Mouse (Mus musculus): ENCODE data around the gene Dkkl1. TPM values are rescaled to one million over a fixed set of nuclear protein-coding genes. Genes with fewer than 3 reads are reported as not detected.

Dkkl1 gene
- polyA plus RNA-seq, 1 experiment from 2014 or later = 15.6 TPM

DNA sequence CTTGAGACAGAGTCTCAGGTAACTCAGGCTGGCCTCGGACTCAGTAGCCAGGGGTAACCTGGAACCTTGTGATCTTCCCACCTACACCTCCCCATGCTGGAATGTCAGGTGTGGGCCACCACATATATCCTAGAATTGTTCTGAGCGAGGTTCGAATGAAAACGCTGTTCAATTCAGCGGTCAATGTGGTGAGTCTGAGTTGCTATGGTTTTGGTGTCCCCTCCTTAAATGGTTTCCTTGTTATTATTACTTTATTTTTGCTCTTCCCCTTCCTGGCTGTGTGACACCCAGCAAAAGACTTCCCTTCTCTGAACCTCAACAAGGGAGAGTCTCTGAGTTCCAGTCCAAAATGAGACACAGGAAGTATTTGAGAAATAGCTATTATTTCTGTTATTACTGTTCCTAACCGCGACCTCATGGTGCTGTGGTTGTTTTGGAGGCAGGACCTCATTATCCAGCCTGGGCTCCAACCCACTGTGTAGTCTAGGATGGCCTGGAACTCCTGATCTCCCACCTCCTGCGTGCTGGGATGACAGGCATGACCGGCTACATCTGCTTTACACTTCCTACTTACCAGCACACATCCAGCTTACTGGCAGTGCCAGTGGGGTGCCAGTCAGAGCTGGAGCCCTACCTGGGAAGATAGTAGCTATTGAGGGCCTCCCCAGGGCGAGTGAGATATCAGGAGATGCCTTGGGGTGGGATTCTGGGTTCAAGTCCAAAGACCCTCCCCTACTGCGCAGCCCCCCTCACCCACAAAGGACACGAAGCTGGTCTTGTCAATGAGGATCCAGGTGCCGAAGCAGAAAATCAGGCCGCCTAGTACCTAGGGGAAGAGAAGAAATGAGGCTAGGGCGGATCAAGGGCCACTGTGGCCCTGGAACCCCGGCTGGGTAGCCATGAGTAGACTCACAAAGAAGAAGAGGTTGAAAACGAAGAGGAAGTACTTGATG lies 26.1 kb upstream of the Dkkl1 start:
- WGBS = 77% methylated on average over 17 of the region's 17 CpGs
- no peak overlapping the region for H3K9ac ChIP-seq (replicated peaks)
- H3K27ac ChIP-seq (replicated peaks) = no peak overlapping the region
- H3K36me3 ChIP-seq = no peaks in the 10 kb centered on the region
- ATAC-seq (ENCODE audit: low FRiP score) = no peak
- H3K27me3 ChIP-seq (replicated peaks) = peaks cover 42% of the 10 kb centered on the region
- no peaks in the 10 kb centered on the region for H3K9me3 ChIP-seq (replicated peaks)
- H3K4me2 ChIP-seq = no peak overlapping the region
- peaks cover 29% of the 10 kb centered on the region for H3K4me1 ChIP-seq
- no peak overlapping the region for H3K4me3 ChIP-seq (replicated peaks)

DNA sequence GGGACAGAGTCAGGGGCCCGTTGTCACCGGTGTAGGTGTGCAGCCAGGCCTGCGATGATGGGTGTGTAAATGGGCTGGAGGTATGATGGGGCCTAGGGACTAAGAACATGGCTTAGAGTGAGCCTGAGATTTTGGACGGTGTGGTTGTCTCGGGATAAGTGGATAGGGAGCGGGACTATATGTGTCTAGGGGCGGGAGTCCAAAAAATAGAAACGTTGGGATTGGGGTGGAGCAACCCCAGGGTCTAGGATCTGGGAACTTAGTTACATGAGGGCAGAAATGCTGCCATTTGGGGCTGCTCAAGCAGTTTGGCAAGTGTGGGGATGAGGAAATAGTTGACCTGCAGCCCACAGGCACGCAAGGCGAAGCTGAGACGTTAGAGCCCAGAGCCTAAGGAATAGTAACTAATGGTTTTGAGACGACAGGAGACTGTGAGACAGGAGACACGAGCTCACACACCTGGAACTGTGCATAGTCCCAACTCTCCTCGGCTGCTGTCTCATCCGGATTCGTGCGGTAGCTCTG lies 23.8 kb upstream of the Dkkl1 start:
- 38% methylated on average over 17 of the region's 17 CpGs for WGBS
- no peaks in the 10 kb centered on the region for H3K36me3 ChIP-seq
- H3K27ac ChIP-seq (replicated peaks) = no peak overlapping the region
- no peak overlapping the region for H3K9ac ChIP-seq (replicated peaks)
- H3K4me3 ChIP-seq (replicated peaks) = peak overlapping the region; percentile 5; the same call in 1 of the 2 replicates
- ATAC-seq (ENCODE audit: low FRiP score) = 0 out of 2 replicates have a peak, but pooled peaks have one; percentile 6
- no peaks in the 10 kb centered on the region for H3K9me3 ChIP-seq (replicated peaks)
- H3K4me2 ChIP-seq = peak overlapping the region; percentile 42
- peaks cover 24% of the 10 kb centered on the region for H3K4me1 ChIP-seq
- H3K27me3 ChIP-seq (replicated peaks) = peaks cover 42% of the 10 kb centered on the region

DNA sequence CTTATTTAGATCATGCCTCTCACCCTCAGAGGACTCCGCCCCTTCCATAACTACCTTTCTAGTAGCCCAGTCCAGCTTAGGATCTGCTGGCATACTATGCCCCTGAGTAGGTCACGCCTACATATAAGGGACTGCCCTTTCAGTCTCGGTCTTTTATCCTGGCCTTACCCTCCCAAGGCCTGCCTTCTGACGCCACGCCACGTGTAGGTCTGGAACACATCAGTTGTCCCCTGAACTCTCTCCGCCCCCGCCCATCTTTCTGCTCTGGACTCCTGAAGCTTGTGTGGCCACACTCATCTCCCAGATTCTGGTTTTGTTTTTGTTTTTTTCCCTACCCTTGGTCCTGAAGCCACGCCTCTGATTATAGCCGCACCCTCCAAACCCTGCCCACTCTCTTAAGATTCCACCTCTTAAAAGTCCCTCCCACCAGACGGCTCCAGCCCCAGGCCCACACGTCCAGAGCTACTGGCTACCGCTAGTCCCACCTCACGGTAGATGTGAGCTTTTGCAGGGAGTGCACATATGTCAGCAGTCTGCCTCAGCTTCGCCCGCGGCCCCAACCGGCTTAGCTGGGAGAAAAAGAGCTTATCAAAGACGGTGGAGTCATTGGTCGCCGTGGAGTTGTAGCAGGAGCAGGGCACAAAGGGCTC lies 23.1 kb upstream of the Dkkl1 start:
- Histone ChIP-seq H3K9me3 (replicated peaks) (no peaks in the 10 kb centered on the region), H3K27ac (replicated peaks) (no peak overlapping the region), H3K36me3 (no peaks in the 10 kb centered on the region), H3K4me1 (peaks cover 21% of the 10 kb centered on the region), H3K9ac (replicated peaks) (no peak overlapping the region), H3K4me3 (replicated peaks) (peak overlapping the region; percentile 5; the same call in 1 of the 2 replicates), H3K27me3 (replicated peaks) (peaks cover 41% of the 10 kb centered on the region), H3K4me2 (peak overlapping the region; percentile 42)
- ATAC-seq (ENCODE audit: low FRiP score) = peak; percentile 43; the same call in 1 of the 2 replicates
- WGBS = 12% methylated on average over 21 of the region's 21 CpGs

DNA sequence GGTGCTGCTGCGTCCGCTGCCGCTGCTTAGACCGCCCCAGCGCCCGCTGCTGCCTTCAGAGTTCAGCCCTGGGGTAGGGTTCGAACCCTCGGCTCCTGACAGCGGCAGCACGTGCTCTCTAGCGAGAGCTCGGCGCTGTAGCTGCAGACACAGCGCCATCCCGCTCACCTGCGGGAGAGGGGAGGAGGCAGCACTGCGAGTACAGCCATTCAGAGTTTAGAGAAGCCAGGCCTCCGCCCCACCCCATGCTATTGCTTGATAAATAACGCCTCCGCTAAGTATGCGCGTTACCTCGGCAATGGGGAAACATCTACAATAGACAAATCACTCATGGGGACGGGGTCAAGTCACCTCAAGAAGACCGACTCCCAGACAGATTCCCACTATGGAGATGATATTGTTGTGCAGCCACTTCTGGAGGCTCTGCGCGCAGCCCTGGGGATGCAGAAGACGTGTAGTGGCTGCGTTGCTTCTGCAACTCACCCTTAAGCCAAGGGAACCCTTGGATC lies 22.4 kb upstream of the Dkkl1 start:
- peaks cover 38% of the 10 kb centered on the region for H3K27me3 ChIP-seq (replicated peaks)
- no peaks in the 10 kb centered on the region for H3K36me3 ChIP-seq
- no peak overlapping the region for H3K27ac ChIP-seq (replicated peaks)
- H3K4me1 ChIP-seq = peaks cover 21% of the 10 kb centered on the region
- no peak for ATAC-seq (ENCODE audit: low FRiP score)
- peak overlapping the region; percentile 42 for H3K4me2 ChIP-seq
- 8% methylated on average over 29 of the region's 29 CpGs for WGBS
- no peaks in the 10 kb centered on the region for H3K9me3 ChIP-seq (replicated peaks)
- H3K4me3 ChIP-seq (replicated peaks) = no peak overlapping the region
- H3K9ac ChIP-seq (replicated peaks) = 0 out of 2 replicates have a peak overlapping the region, but pooled peaks have one; percentile 3

DNA sequence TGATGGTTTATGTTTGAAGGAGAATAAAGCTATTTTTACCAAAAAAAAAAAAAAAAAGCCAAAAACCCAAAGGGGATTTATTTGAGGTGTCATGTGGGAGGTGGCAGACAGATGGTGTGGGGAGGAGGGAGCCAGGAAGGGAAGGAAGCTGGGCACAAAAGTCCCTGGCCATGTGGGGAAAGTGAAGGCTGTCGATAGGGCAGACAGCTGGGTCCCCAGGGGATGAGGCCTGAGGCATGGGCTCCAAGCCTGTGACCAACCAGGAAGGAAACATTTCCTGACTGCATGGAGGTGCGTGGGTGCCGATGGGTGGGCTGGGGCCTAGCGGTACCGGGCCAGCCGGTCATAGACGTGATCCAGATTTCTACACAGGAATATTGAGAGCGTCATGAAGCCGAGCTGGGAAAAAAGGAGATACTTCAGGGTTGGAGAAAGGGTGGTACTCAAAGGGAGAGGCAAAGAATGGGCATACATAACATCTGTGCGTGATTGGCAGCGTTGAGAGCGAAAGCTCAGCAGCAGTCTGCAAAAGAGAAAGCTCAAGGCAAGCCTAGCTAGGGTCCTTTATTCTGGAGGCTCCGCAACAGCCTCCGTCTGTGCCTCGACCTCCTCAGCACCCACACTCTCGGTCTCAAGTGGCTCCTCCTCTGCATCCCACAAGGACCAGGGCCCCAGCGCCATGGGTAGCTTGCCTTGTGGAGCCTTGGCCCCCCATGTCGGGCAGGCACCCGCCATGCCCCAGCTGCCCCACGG lies 21.8 kb upstream of the Dkkl1 start:
- Histone ChIP-seq H3K4me3 (replicated peaks) (no peak overlapping the region), H3K9me3 (replicated peaks) (no peaks in the 10 kb centered on the region), H3K9ac (replicated peaks) (0 out of 2 replicates have a peak overlapping the region, but pooled peaks have one; percentile 3), H3K27ac (replicated peaks) (no peak overlapping the region), H3K4me1 (peaks cover 21% of the 10 kb centered on the region), H3K27me3 (replicated peaks) (peaks cover 32% of the 10 kb centered on the region), H3K4me2 (peak overlapping the region; percentile 22; the same call in 1 of the 2 replicates), H3K36me3 (no peaks in the 10 kb centered on the region)
- ATAC-seq (ENCODE audit: low FRiP score) = no peak
- 27% methylated on average over 20 of the region's 20 CpGs for WGBS

DNA sequence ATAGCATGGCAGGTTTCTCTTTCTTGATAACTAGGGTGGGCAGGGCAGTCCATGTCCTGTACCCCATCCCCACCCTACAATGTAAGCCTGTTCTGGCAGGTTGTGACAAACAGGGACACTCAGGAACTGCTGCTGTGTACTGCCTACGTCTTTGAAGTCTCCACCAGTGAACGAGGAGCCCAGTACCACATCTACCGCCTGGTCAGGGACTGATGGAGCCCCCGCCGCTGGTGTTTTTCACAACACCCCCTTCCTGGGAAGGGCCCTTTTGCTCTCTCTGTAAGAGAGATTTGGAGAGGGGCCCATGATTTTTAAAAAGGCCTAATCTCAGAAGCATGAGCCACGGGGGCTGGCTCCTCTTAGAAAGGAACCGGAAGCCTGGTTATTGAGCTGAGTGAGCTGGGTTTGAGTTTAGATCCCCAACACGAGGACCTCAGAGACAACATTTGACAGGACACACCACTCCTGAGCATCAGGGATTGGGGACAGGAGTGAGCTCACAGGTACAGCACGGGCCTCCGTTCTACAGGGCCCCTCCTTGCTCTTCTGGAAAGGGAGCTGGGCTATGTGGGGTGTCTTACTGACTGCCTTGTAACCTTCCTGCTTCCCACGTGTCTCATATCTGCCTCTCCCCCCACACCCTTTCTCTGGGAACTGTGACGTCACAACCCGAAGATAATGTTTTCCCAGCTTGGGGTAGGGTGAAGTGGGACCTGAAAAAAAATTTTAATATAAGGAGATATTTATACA lies 20.9 kb upstream of the Dkkl1 start:
- WGBS = 76% methylated on average over 13 of the region's 13 CpGs
- no peak for ATAC-seq (ENCODE audit: low FRiP score)
- H3K27ac ChIP-seq (replicated peaks) = no peak overlapping the region

DNA sequence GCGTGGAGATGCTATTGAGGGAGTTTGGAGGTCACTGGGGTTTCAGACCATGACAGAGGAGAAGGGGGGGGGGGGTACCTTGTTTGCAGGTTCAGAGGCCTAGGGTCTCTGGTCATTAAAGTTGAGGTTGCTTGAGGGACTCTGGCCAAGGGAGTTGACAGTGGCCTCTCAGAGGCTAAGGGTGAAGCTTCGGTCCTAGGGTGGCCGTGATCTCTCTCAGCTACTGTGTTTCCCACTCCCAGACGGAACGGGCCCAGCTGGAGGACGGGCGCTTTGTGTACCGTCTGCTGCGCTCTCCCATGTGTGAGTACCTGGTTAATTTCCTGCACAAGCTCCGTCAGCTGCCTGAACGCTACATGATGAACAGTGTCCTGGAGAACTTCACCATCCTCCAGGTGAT lies 20.0 kb upstream of the Dkkl1 start:
- WGBS = 90% methylated on average over 11 of the region's 11 CpGs
- Histone ChIP-seq H3K9ac (replicated peaks) (no peak overlapping the region), H3K4me2 (no peak overlapping the region), H3K9me3 (replicated peaks) (no peaks in the 10 kb centered on the region), H3K4me3 (replicated peaks) (no peak overlapping the region), H3K27ac (replicated peaks) (no peak overlapping the region), H3K36me3 (no peaks in the 10 kb centered on the region), H3K27me3 (replicated peaks) (peaks cover 23% of the 10 kb centered on the region), H3K4me1 (peaks cover 21% of the 10 kb centered on the region)
- no peak for ATAC-seq (ENCODE audit: low FRiP score)

More for the DNA sequence above, 20.9 kb upstream of the Dkkl1 start:
- Histone ChIP-seq H3K4me2 (no peak overlapping the region), H3K4me3 (replicated peaks) (no peak overlapping the region), H3K27me3 (replicated peaks) (peaks cover 25% of the 10 kb centered on the region), H3K36me3 (no peaks in the 10 kb centered on the region), H3K9me3 (replicated peaks) (no peaks in the 10 kb centered on the region), H3K4me1 (peaks cover 21% of the 10 kb centered on the region), H3K9ac (replicated peaks) (no peak overlapping the region)

DNA sequence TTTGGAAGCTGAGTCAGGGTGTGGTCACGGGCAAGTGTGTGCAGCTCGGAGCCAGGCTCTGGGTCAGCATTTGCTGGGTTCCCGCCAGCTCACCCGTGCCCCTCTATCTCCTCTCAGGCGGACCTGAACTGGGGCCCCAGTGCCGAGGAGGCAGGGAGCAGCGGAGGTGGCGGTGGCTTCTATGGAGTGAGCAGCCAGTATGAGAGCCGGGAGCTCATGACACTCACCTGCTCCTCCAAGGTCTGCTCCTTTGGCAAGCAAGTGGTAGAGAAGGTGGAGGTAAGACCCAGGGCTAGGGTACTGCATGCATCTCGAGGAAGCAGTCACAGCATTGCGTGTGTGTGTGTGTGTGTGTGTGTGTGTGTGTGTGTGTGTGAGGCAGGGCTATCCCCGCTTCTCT lies 19.2 kb upstream of the Dkkl1 start:
- WGBS = 93% methylated on average over 12 of the region's 12 CpGs
- Histone ChIP-seq H3K36me3 (no peaks in the 10 kb centered on the region), H3K9me3 (replicated peaks) (no peaks in the 10 kb centered on the region), H3K27me3 (replicated peaks) (peaks cover 19% of the 10 kb centered on the region), H3K4me3 (replicated peaks) (no peak overlapping the region), H3K4me2 (no peak overlapping the region), H3K9ac (replicated peaks) (no peak overlapping the region), H3K4me1 (peaks cover 21% of the 10 kb centered on the region), H3K27ac (replicated peaks) (no peak overlapping the region)
- no peak for ATAC-seq (ENCODE audit: low FRiP score)

DNA sequence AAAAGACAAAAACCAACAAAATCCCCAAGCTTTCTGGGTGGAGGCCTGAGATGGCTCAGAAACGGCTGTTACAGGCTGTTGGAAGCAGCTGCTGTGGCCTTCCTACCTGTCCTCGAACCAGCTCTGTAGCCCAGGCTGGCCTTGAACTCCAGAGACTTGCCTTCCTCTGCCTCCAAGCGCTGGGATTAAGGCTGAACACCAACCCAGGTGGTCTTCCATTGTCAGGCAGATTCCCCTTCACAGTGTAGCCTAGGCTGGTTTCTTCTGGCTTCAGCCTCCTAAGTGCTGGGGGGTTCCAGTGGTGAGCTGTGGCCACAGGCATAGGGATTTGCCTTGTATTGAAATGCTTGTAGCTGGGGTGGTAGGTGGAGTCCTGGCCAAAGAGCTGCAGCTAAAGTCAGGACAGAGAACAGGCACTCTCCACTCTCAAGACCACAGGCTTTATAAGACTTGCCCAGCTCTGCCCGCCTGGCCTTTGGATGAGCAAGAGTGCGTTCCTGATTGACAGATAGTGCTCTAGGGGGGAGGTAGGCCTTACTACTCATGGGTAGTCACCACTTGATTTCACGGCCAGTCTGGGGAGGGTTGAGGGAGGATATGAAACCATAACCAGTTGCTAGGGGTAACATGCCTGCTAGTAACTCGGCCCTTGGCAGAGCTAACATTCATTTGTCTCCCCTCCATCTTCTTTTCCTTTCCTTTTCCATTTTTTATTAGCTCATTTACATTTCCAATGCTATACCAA lies 17.7 kb upstream of the Dkkl1 start:
- ATAC-seq (ENCODE audit: low FRiP score) = no peak
- 94% methylated on average over 7 of the region's 7 CpGs for WGBS
- Histone ChIP-seq H3K27ac (replicated peaks) (no peak overlapping the region), H3K36me3 (no peaks in the 10 kb centered on the region), H3K27me3 (replicated peaks) (peaks cover 5% of the 10 kb centered on the region), H3K4me3 (replicated peaks) (no peak overlapping the region), H3K4me2 (no peak overlapping the region), H3K4me1 (peaks cover 12% of the 10 kb centered on the region), H3K9me3 (replicated peaks) (no peaks in the 10 kb centered on the region), H3K9ac (replicated peaks) (no peak overlapping the region)

DNA sequence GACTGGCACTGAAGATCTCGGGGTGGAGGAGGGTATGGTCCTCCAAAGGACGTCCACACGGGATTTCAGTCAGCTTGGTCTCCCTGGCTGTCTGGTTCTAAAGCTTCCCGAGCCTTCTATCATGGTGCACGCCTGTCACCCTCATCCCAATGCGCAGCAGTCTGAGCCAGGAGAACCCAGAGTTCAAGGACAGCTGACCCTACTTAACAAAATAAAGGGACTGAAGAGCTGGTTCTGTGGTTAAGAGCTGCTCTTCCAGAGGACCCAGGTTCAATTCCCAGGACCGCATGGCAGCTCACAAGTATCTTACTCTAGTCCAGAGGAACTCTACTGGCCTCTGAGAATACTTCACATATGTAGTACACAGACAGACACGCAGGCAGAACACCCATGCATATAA lies 17.1 kb upstream of the Dkkl1 start:
- no peaks in the 10 kb centered on the region for H3K36me3 ChIP-seq
- no peak overlapping the region for H3K27ac ChIP-seq (replicated peaks)
- no peak overlapping the region for H3K4me2 ChIP-seq
- no peak overlapping the region for H3K9ac ChIP-seq (replicated peaks)
- H3K4me1 ChIP-seq = peaks cover 6% of the 10 kb centered on the region
- no peak for ATAC-seq (ENCODE audit: low FRiP score)
- H3K4me3 ChIP-seq (replicated peaks) = no peak overlapping the region
- 95% methylated on average over 8 of the region's 8 CpGs for WGBS
- no peaks in the 10 kb centered on the region for H3K9me3 ChIP-seq (replicated peaks)
- no peaks in the 10 kb centered on the region for H3K27me3 ChIP-seq (replicated peaks)
